Mouse (Mus musculus): Measurements from ENCODE around the gene Fitm2. TPM values are rescaled to one million over a fixed set of nuclear protein-coding genes. Genes with fewer than 3 reads are reported as not detected.

The Fitm2 gene
- polyA plus RNA-seq, 1 experiment from 2014 or later, result 10.8 TPM

DNA sequence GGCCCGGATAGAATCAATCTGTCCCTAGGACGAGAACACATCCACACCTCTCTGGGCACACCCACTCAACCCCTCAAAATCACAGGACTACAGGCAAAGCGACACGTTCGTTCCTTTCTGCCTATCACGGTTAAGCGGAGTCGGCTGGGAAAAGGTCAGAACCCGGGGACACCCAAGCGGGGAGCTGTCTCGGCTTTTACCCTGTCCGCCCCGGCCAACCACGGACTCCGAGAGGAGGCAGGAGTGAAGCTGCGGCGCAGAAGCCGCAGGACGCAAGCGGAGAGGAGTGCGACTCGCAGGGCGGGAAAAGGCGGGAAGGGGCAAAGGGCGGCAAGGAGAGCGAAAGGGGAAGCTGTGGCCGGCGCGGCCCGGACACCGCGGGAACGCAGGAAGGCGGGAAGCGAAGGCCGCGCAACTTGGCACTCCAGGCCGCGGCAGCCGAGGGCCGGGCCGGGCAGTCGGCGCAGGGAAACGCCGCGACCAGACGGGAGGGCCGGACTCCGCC is 53.5 kb downstream of the Fitm2 start:
- under 1% methylated on average over 50 of the region's 50 CpGs for WGBS
- peak overlapping the region; percentile 77 for H3K27ac ChIP-seq
- peaks cover 16% of the 10 kb centered on the region for H3K4me1 ChIP-seq
- no peaks in the 10 kb centered on the region for H3K9me3 ChIP-seq
- peak overlapping the region; percentile 80 for H3K9ac ChIP-seq
- H3K4me2 ChIP-seq, result peak overlapping the region; percentile 68
- no peaks in the 10 kb centered on the region for H3K27me3 ChIP-seq (replicated peaks)
- H3K36me3 ChIP-seq, result peaks cover 8% of the 10 kb centered on the region; the same call in 1 of the 2 replicates
- H3K4me3 ChIP-seq (replicated peaks), result peak overlapping the region; percentile 95
- ATAC-seq (ENCODE audit: insufficient read depth, low FRiP score, low read depth), result peak; percentile 45

DNA sequence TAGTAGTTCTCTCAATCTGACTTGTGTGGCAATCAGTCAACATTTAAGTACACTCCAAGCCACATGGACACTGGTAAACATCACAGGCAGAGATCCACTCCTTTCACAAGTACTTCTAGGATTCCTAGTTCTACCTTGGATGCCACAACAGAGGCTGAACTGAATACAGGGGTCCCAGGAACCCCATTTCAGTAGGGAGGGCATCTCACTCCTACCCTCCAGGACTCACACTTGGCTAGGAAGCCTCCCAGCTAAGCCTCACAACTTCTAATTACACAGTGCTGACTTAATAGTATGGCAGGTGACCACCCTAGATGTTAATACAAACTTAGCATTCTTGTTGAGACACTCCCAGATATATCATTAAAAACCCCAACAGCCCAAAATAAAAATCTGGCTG is 54.6 kb downstream of the Fitm2 start:
- Histone ChIP-seq H3K9ac (no peak overlapping the region), H3K9me3 (no peaks in the 10 kb centered on the region)
- ATAC-seq (ENCODE audit: insufficient read depth, low FRiP score, low read depth), result no peak

DNA sequence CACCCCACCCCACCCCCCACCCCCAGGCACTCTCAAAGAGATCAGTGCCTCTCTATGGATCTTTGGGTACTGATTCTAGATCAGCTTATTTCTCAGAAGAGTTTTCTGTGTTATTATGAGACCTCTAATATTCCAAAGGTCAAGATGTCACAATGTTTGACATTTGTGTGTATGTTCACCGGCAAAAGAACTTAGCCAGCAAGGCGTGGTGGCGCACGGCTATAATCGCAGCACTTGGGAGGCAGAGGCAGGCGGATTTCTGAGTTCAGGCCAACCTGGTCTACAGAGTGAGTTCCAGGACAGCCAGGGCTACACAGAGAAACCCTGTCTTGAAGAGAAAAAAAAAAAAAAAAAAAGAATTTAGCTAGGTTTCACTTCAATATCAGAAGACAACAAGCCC is 55.4 kb downstream of the Fitm2 start:
- H3K36me3 ChIP-seq, result peaks cover 8% of the 10 kb centered on the region
- H3K27ac ChIP-seq, result no peak overlapping the region
- no peak for ATAC-seq (ENCODE audit: insufficient read depth, low FRiP score, low read depth)
- H3K4me3 ChIP-seq (replicated peaks), result no peak overlapping the region
- H3K27me3 ChIP-seq (replicated peaks), result no peaks in the 10 kb centered on the region
- H3K4me2 ChIP-seq, result no peak overlapping the region
- no peaks in the 10 kb centered on the region for H3K9me3 ChIP-seq
- H3K9ac ChIP-seq, result no peak overlapping the region
- WGBS, result 80% methylated on average over 6 of the region's 6 CpGs
- H3K4me1 ChIP-seq, result peaks cover 16% of the 10 kb centered on the region

More for the DNA sequence above, 54.6 kb downstream of the Fitm2 start:
- peak overlapping the region; percentile 95 for H3K4me3 ChIP-seq (replicated peaks)
- H3K36me3 ChIP-seq, result peaks cover 8% of the 10 kb centered on the region
- H3K4me2 ChIP-seq, result peak overlapping the region; percentile 68
- no peaks in the 10 kb centered on the region for H3K27me3 ChIP-seq (replicated peaks)
- peaks cover 16% of the 10 kb centered on the region for H3K4me1 ChIP-seq
- H3K27ac ChIP-seq, result no peak overlapping the region

Other genes with a start within 250 kb of the Fitm2 start
- 12.7 and 13.1 TPM in 2 replicates for gene Jph2, start 74.6 kb downstream of the Fitm2 start, polyA plus RNA-seq (2015; fragmentation: Nextera tagmentation; extraction: Ambion mirVana)
- gene Oser1, start 47.9 kb downstream of the Fitm2 start, polyA plus RNA-seq (2015; fragmentation: Nextera tagmentation; extraction: Ambion mirVana), result 79.1 and 84.6 TPM in 2 replicates
- gene Gdap1l1, start 34.2 kb downstream of the Fitm2 start, polyA plus RNA-seq (2015; fragmentation: Nextera tagmentation; extraction: Ambion mirVana), result 5.8 and 6.3 TPM in 2 replicates
- 0.19 TPM in 1 of 2 replicates, not detected in the other for gene R3hdml, start 19.7 kb upstream of the Fitm2 start, polyA plus RNA-seq (2015; fragmentation: Nextera tagmentation; extraction: Ambion mirVana)
- gene Hnf4a, start 34.2 kb upstream of the Fitm2 start, polyA plus RNA-seq (2015; fragmentation: Nextera tagmentation; extraction: Ambion mirVana), result 33.6 and 43.6 TPM in 2 replicates
- 26.2 and 26.9 TPM in 2 replicates for gene Ttpal, start 129.7 kb upstream of the Fitm2 start, polyA plus RNA-seq (2015; fragmentation: Nextera tagmentation; extraction: Ambion mirVana)
- 46.3 and 49.1 TPM in 2 replicates for gene Serinc3, start 172.5 kb upstream of the Fitm2 start, polyA plus RNA-seq (2015; fragmentation: Nextera tagmentation; extraction: Ambion mirVana)
- gene Pkig, start 185.8 kb upstream of the Fitm2 start, polyA plus RNA-seq (2015; fragmentation: Nextera tagmentation; extraction: Ambion mirVana), result 105 and 117 TPM in 2 replicates